In the genomic region with DNA sequence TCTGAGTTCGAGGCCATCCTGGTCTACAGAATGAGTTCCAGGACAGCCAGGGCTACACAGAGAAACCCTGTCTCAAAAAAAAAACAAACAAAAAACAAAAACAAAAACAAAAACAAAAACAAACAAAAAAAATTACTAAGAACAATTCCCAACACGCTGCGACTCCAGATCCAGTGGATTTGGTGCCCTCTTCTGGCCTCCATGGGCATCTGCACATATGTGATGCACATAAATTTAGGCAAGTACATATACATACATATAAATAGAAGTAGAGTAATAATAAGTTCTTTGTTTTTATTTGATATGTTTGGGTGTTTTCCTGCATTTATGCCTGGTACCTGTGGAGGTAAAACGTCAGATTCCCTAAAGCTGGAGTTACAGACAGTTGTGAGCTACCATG, we compare ENCODE assay signal across 20 mouse cellular contexts. TPM values are rescaled to one million over a fixed set of nuclear protein-coding genes. Genes with fewer than 3 reads are reported as not detected.
DNase-seq lines count a peak whose midpoint lies in the region; ATAC-seq and TF ChIP-seq lines count a peak whose summit lies in the region.
"Had no signal": no experiment of that assay in that cellular context is flagged by ENCODE, and none has a peak within 500 bp of the region (broad histone marks: within the 10 kb centered on the region; RNA-seq: fewer than 3 reads in every experiment).

No protein-coding gene starts in this region.

- H3K27me3 ChIP-seq in heart, adult 2 months (ENCODE audit: control insufficient read depth, insufficient read depth, low read length), result no peaks in the 10 kb centered on the region
- H3K27me3 ChIP-seq in liver, embryonic 14.5 days (ENCODE audit: control insufficient read depth, insufficient read depth, low read length), result no peaks in the 10 kb centered on the region
- H3K27me3 ChIP-seq in liver, embryonic 12.5 days (replicated peaks), result no peaks in the 10 kb centered on the region
- 0 out of 2 replicates have a peak, but pooled peaks cover 3% of the 10 kb centered on the region for H3K27me3 ChIP-seq in E14TG2a.4 (ENCODE audit: insufficient read depth, low read length)
- H3K27me3 ChIP-seq: intestine, embryonic 15.5 days; limb, embryonic 13.5 days; midbrain, embryonic 13.5 days; neural tube, embryonic 13.5 days had no signal

- H3K4me1 ChIP-seq in heart, adult 2 months (ENCODE audit: control insufficient read depth, insufficient read depth, low read length), result peaks cover 2% of the 10 kb centered on the region; the same call in 1 of the 2 replicates
- peaks cover 30 to 32% of the 10 kb centered on the region in 2 experiments for H3K4me1 ChIP-seq in liver, embryonic 14.5 days (replicated peaks; ENCODE audit: control insufficient read depth in 2 of 2, insufficient read depth in 2 of 2, low read length in 1 of 2)
- H3K4me1 ChIP-seq in liver, embryonic 12.5 days, result peaks cover 41% of the 10 kb centered on the region
- H3K4me1 ChIP-seq in E14TG2a.4 (replicated peaks; ENCODE audit: low read depth, low read length), result 0 out of 2 replicates have a peak, but pooled peaks cover 5% of the 10 kb centered on the region
- H3K4me1 ChIP-seq: embryonic facial prominence, embryonic 10.5 days; intestine, embryonic 15.5 days; midbrain, embryonic 13.5 days; neural tube, embryonic 13.5 days had no signal

- no peak for DNase-seq in heart, adult 2 months
- DNase-seq in heart, postnatal 14 days, result no peak
- DNase-seq in liver, embryonic 14.5 days (ENCODE audit: low read depth in 3 of 3, low spot score in 3 of 3), result no peak
- no peak for DNase-seq in brain, embryonic 14.5 days (ENCODE audit: low read depth)
- DNase-seq in adrenal gland, postnatal 14 days, result no peak
- DNase-seq: adrenal gland, postnatal 36 days; cerebellum, adult 8-10 months; heart, adult 18-20 months; heart, postnatal 10 days; layer of hippocampus, postnatal 36 days; right cerebral cortex, adult 18-20 months; thymus, postnatal 14 days had no signal

- 90% methylated on average over 4 of the region's 4 CpGs for WGBS in heart, adult 2 months
- WGBS in liver, embryonic 14.5 days (ENCODE audit: insufficient replicate concordance), result 87% methylated on average over 4 of the region's 4 CpGs
- WGBS in liver, embryonic 12.5 days (ENCODE audit: insufficient replicate concordance), result 79% methylated on average over 4 of the region's 4 CpGs

- TF ChIP-seq POLR2A in heart, adult 2 months (IDR thresholded peaks at IDR 0.05; ENCODE audit: insufficient read depth, low read depth, low read length), result no peak
- TF ChIP-seq POLR2A in brain, embryonic 14.5 days (IDR thresholded peaks at IDR 0.05; ENCODE audit: borderline replicate concordance, extremely low read depth, insufficient read depth, insufficient read length, poor library complexity, severe bottlenecking), result no peak

- no peak overlapping the region for H3K9ac ChIP-seq in heart, adult 2 months (ENCODE audit: low read depth, low read length)
- no peak overlapping the region for H3K9ac ChIP-seq in liver, embryonic 14.5 days (replicated peaks)
- no peak overlapping the region for H3K9ac ChIP-seq in liver, embryonic 12.5 days
- H3K9ac ChIP-seq: hindbrain, embryonic 14.5 days; intestine, embryonic 15.5 days; limb, embryonic 13.5 days; midbrain, embryonic 13.5 days; neural tube, embryonic 13.5 days had no signal

- TF ChIP-seq EP300 in heart, adult 2 months (IDR thresholded peaks at IDR 0.05; ENCODE audit: insufficient read depth, low read depth, low read length), result no peak
- no peak for TF ChIP-seq EP300 in liver, embryonic 14.5 days (IDR thresholded peaks at IDR 0.05; ENCODE audit: low read depth)

- H3K4me3 ChIP-seq in heart, adult 2 months, result no peak overlapping the region
- H3K4me3 ChIP-seq in liver, embryonic 14.5 days (ENCODE audit: insufficient read depth in 1 of 2, low read depth in 2 of 2, low read length in 2 of 2), result no peak overlapping the region
- no peak overlapping the region for H3K4me3 ChIP-seq in liver, embryonic 12.5 days
- no peak overlapping the region for H3K4me3 ChIP-seq in E14TG2a.4 (replicated peaks; ENCODE audit: low read length)
- H3K4me3 ChIP-seq: embryonic facial prominence, embryonic 10.5 days; intestine, embryonic 15.5 days; limb, embryonic 13.5 days; midbrain, embryonic 13.5 days; neural tube, embryonic 13.5 days had no signal

- no peaks in the 10 kb centered on the region for H3K36me3 ChIP-seq in heart, adult 2 months (ENCODE audit: control insufficient read depth, insufficient read depth, low read length)
- no peaks in the 10 kb centered on the region for H3K36me3 ChIP-seq in liver, embryonic 14.5 days (replicated peaks; ENCODE audit: control insufficient read depth, insufficient read depth, low read depth)
- no peaks in the 10 kb centered on the region for H3K36me3 ChIP-seq in liver, embryonic 12.5 days
- no peaks in the 10 kb centered on the region for H3K36me3 ChIP-seq in E14TG2a.4 (ENCODE audit: insufficient read depth, low read length)
- H3K36me3 ChIP-seq: embryonic facial prominence, embryonic 10.5 days; intestine, embryonic 15.5 days; limb, embryonic 13.5 days; midbrain, embryonic 13.5 days; neural tube, embryonic 13.5 days had no signal

- TF ChIP-seq CTCF in heart, adult 2 months (IDR thresholded peaks at IDR 0.05), result peak; percentile 45
- TF ChIP-seq CTCF in liver, embryonic 14.5 days (IDR thresholded peaks at IDR 0.05; ENCODE audit: low read depth), result peak; percentile 61
- TF ChIP-seq CTCF in E14TG2a.4 (conservative IDR thresholded peaks at IDR 0.05; ENCODE audit: low read length), result peak; percentile 18; the same call in 1 of the 2 replicates
- TF ChIP-seq CTCF in brain, embryonic 14.5 days (IDR thresholded peaks at IDR 0.05; ENCODE audit: borderline replicate concordance, extremely low read depth, insufficient read depth, insufficient read length), result peak; percentile 19; the same call in 1 of the 2 replicates

- ATAC-seq in liver, embryonic 14.5 days (ENCODE audit: insufficient read depth), result no peak
- ATAC-seq in liver, embryonic 12.5 days, result no peak
- ATAC-seq: midbrain, embryonic 13.5 days had no signal

- H3K9me3 ChIP-seq in liver, embryonic 14.5 days (ENCODE audit: control insufficient read depth, low read length), result no peaks in the 10 kb centered on the region
- no peaks in the 10 kb centered on the region for H3K9me3 ChIP-seq in liver, embryonic 12.5 days (replicated peaks)
- no peaks in the 10 kb centered on the region for H3K9me3 ChIP-seq in E14TG2a.4 (ENCODE audit: low read length)
- H3K9me3 ChIP-seq: embryonic facial prominence, embryonic 10.5 days; intestine, embryonic 15.5 days; limb, embryonic 13.5 days; midbrain, embryonic 13.5 days; neural tube, embryonic 13.5 days had no signal

- no peak overlapping the region for H3K4me2 ChIP-seq in liver, embryonic 14.5 days (ENCODE audit: low read depth)
- H3K4me2 ChIP-seq in liver, embryonic 12.5 days, result no peak overlapping the region
- H3K4me2 ChIP-seq: hindbrain, embryonic 14.5 days; intestine, embryonic 15.5 days; limb, embryonic 13.5 days; midbrain, embryonic 13.5 days; neural tube, embryonic 13.5 days had no signal

- H3K79me2 ChIP-seq in heart, adult 2 months (replicated peaks; ENCODE audit: control insufficient read depth, insufficient read depth, low read length), result no peaks in the 10 kb centered on the region

- intact Hi-C loops in heart, adult 2 months (cut with DNase I), result loop anchor here (5.0 kb wide), 3 partner anchors 36 to 86 kb away; no protein-coding TSS in a partner anchor
- intact Hi-C loops in heart, postnatal 14 days (cut with DNase I), result loop anchor here (5.0 kb wide), 1 partner anchor 36 kb away; no protein-coding TSS in a partner anchor

- no peak overlapping the region for H3K27ac ChIP-seq in heart, adult 2 months
- H3K27ac ChIP-seq in liver, embryonic 14.5 days, result no peak overlapping the region
- no peak overlapping the region for H3K27ac ChIP-seq in liver, embryonic 12.5 days
- H3K27ac ChIP-seq: embryonic facial prominence, embryonic 10.5 days; hindbrain, embryonic 14.5 days; intestine, embryonic 15.5 days; limb, embryonic 13.5 days; midbrain, embryonic 13.5 days; neural tube, embryonic 13.5 days had no signal

RNA-seq across cellular contexts. Expression of a gene that starts 12.4 kb away (rescaled TPM):
- total RNA-seq in heart, adult 2 months (2021), result 100 to 1,000 TPM; 422 to 470 TPM
- polyA plus RNA-seq in heart, adult 2 months (2012; rRNA removed), result 180 and 297 TPM in 2 replicates
- total RNA-seq in heart, postnatal 14 days (2021), result 100 to 1,000 TPM; 332 to 359 TPM
- 33.0 and 42.1 TPM in 2 replicates for polyA plus RNA-seq in liver, embryonic 14.5 days (2012; rRNA removed)
- 48.7 and 53.1 TPM in 2 replicates for polyA plus RNA-seq in liver, embryonic 14.5 days (2014; fragmentation: Nextera tagmentation; extraction: Ambion mirVana)
- polyA plus RNA-seq in liver, embryonic 12.5 days (2016; fragmentation: Nextera tagmentation; extraction: Ambion mirVana), result 40.7 and 42.5 TPM in 2 replicates
- polyA plus RNA-seq in brain, embryonic 14.5 days (2012; rRNA removed), result 0.14 and 0.18 TPM in 2 replicates
- 0.26 and 1.3 TPM in 2 replicates for total RNA-seq in adrenal gland, postnatal 14 days (2021)

RNA-seq across cellular contexts. Expression of a gene that starts 34.1 kb away (rescaled TPM):
- 10 to 100 TPM; 18.3 to 22.5 TPM for total RNA-seq in heart, adult 2 months (2021)
- 8.1 and 11.4 TPM in 2 replicates for polyA plus RNA-seq in heart, adult 2 months (2012; rRNA removed)
- total RNA-seq in heart, postnatal 14 days (2021), result 10 to 100 TPM; 20.7 to 23.2 TPM
- 5.4 and 7.0 TPM in 2 replicates for polyA plus RNA-seq in liver, embryonic 14.5 days (2012; rRNA removed)
- 15.4 and 17.1 TPM in 2 replicates for polyA plus RNA-seq in liver, embryonic 14.5 days (2014; fragmentation: Nextera tagmentation; extraction: Ambion mirVana)
- 23.8 and 25.3 TPM in 2 replicates for polyA plus RNA-seq in liver, embryonic 12.5 days (2016; fragmentation: Nextera tagmentation; extraction: Ambion mirVana)
- polyA plus RNA-seq in brain, embryonic 14.5 days (2012; rRNA removed), result 18.5 and 21.1 TPM in 2 replicates
- 35.9 and 38.1 TPM in 2 replicates for total RNA-seq in adrenal gland, postnatal 14 days (2021)

Comparison
In these comparisons a context has a peak if more than half of its experiments do, and no peak if none do; other contexts are left out.
1. RNA of a gene that starts 12.4 kb away (polyA plus RNA-seq): 180 to 297 TPM in heart, adult 2 months, 33.0 to 53.1 TPM in liver, embryonic 14.5 days and 40.7 to 42.5 TPM in liver, embryonic 12.5 days; 0.14 to 0.18 TPM in brain, embryonic 14.5 days; every median in the first group is over 10 times any median in the second.
2. Peak in every context shown above with its lines, with median percentiles within 50 percentile points of each other: CTCF ChIP-seq.